Mouse (Mus musculus) C2C12 (cell line): Measurements from ENCODE around the gene Scand1.
A peak's percentile ranks its signal among the peaks of the same experiment; 100 is the strongest.

Source experiments
- CEBPB ChIP-seq: IDR thresholded peaks from one replicate; pipeline ENCODE4 v1.6.1; 2011; ENCODE audit warnings: low read depth, mild to moderate bottlenecking, control low read depth, moderate library complexity
- CTCF ChIP-seq: IDR thresholded peaks from one replicate; pipeline ENCODE4 v1.5.1; 2011; ENCODE audit not compliant: control insufficient read depth, insufficient read depth, insufficient read length
- MAX ChIP-seq: IDR thresholded peaks from one replicate; pipeline ENCODE4 v1.6.1; 2011; ENCODE audit warnings: mild to moderate bottlenecking, control low read depth
- MYOD1 ChIP-seq: IDR thresholded peaks from one replicate; pipeline ENCODE4 v1.6.1; 2011; ENCODE audit warnings: low read depth; ENCODE audit not compliant: control insufficient read depth, insufficient read length
- MYOG ChIP-seq: IDR thresholded peaks from one replicate; pipeline ENCODE4 v1.6.1; 2011; ENCODE audit not compliant: control insufficient read depth, insufficient read length; ENCODE audit errors: extremely low read depth
- USF1 ChIP-seq: IDR thresholded peaks from one replicate; pipeline ENCODE4 v1.6.1; 2011; ENCODE audit warnings: low read depth, mild to moderate bottlenecking, control low read depth, moderate library complexity

DNA sequence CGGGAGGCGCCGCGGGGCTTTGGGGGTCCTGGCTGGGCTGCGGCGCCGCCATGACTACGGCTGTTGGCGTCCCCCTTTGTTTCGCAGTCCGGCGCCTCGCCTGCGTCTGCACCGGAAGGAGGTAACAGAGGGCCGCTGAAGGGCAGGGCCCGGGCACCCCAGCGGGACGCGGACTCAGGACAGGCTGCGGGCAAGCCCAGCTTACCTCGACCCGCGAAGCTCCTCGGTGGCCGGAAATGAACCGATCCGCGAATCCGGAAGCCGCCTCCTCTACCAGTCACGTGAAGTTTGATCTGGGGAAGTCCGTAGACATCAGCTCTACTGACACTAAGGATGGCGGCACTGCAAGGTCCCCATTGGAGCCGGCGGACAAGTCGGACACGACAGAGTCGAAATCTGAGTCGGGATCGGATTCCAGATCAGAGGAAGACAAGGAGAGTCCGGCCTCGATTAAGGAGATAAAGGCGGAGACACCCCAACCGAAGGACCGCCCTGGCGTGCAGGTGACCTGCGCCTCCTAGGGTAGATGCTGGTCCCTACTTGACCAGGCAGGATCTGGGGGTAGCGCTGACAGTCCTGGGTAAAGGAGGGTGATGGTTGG is at the start of gene Scand1, which contains the start of gene Cnbd2:
- TF ChIP-seq CTCF (no peak), USF1 (peak; percentile 98), MAX (peak; percentile 90), MYOG (no peak), CEBPB (no peak), MYOD1 (no peak)
